Mouse (Mus musculus) brain, embryonic 14.5 days (tissue): Measurements from ENCODE around the gene Dnajb5.
A peak's percentile ranks its signal among the peaks of the same experiment; 100 is the strongest.

Source experiments
- CTCF ChIP-seq: fragments of 200-500 bp; IDR thresholded peaks from 2 replicates; pipeline ENCODE4 v1.5.1; 2012; ENCODE audit warnings: inconsistent platforms, mild to moderate bottlenecking, moderate library complexity, borderline replicate concordance; ENCODE audit not compliant: insufficient read depth, insufficient read length; ENCODE audit errors: extremely low read depth
- POLR2A ChIP-seq: fragments of 200-500 bp; IDR thresholded peaks from 2 replicates; pipeline ENCODE4 v1.6.1; 2012; ENCODE audit warnings: mild to moderate bottlenecking, inconsistent platforms, borderline replicate concordance; ENCODE audit not compliant: poor library complexity, insufficient read depth, insufficient read length, severe bottlenecking; ENCODE audit errors: extremely low read depth

DNA sequence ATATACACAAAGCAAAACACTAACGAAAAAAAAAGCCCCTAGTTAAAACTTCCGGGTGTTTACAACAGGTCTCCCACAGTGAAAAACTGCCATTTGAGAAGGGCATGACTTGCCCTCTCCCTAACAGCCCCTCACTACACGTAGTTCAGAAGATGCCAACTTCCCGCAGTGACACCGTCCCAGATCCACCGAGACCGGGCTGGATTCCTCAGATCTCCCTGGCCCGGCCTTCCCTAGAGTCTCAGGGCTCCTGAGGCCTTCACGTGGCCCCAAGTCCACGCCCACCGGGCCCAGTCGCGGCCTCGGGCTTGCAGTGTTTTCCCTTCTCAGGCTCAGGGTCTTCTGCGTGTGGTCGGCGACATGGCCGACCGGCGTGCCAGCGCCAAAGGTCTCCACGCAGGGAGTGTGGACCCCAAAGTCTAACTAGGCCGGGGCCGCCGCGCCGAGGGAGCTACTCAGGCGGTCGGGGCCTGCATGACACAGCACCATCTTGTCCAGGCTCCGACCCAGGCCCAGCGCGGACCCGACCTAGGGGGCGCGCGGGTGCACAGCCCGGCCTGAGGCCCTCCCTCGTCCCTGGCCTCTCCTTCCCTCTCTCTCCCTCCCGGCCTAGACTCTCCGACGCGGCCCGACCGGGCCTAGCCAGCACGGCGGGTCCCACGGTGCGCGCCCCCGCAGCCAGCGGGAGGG, 50.0 kb downstream of the Dnajb5 start:
- TF ChIP-seq CTCF (0 out of 2 replicates have a peak, but pooled peaks have one; percentile 14), POLR2A (no peak)
